Mouse (Mus musculus): Measurements from ENCODE around the gene Mllt10. TPM values are rescaled to one million over a fixed set of nuclear protein-coding genes. Genes with fewer than 3 reads are reported as not detected.

Mllt10 gene
- total and polyA plus RNA-seq, 3 experiments, result 20.6 to 32.8 (median 32.5) TPM

DNA sequence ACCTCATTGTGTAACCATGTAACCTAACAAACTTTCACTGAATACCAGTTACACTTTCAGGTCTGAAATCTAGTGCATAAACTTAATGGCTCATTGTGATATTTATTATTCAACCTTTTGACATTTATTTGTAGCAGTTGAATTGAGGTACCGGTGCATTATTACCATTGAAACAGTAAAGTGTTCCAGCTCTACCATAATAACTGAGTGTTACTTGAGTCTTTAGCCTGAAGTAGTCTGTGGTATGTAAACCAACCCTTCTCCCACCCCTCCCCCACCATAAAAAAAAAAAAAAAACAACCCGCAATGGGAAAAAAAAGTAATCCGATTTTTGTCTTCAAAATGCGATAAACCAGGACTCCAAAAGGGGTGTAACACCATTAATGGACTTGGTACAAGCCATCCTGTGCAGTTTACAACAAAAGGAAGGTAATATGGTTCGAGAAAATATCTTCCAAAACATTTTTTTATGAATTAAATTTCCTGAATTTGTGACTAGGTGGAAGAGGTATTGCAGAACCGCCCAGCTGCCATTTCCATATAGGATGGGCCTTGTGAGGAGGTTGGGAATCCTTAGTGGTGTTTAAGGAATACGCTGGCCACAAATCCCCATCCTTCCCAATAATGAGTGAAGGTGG lies 9.8 kb upstream of the Mllt10 start:
- DNase-seq, result no peak
- H3K4me3 ChIP-seq, result peak overlapping the region; percentile 74
- TF ChIP-seq EP300 (IDR thresholded peaks at IDR 0.05; ENCODE audit: insufficient read depth, low read depth, low read length) (no peak), POLR2A (IDR thresholded peaks at IDR 0.05; ENCODE audit: insufficient read depth, low read depth, low read length) (no peak), CTCF (IDR thresholded peaks at IDR 0.05) (no peak)
- H3K27me3 ChIP-seq (ENCODE audit: control insufficient read depth, insufficient read depth, low read length), result no peaks in the 10 kb centered on the region
- 0 out of 2 replicates have a peak overlapping the region, but pooled peaks have one; percentile 99 for H3K9ac ChIP-seq (ENCODE audit: low read depth, low read length)
- H3K36me3 ChIP-seq (ENCODE audit: control insufficient read depth, insufficient read depth, low read length), result peaks cover 14% of the 10 kb centered on the region
- no peaks in the 10 kb centered on the region; the same call in 1 of the 2 replicates for H3K79me2 ChIP-seq (replicated peaks; ENCODE audit: control insufficient read depth, insufficient read depth, low read length)
- H3K4me1 ChIP-seq (ENCODE audit: control insufficient read depth, insufficient read depth, low read length), result peaks cover 3% of the 10 kb centered on the region
- H3K27ac ChIP-seq, result no peak overlapping the region; the same call in 1 of the 2 replicates
- 55% methylated on average over 7 of the region's 7 CpGs for WGBS
- intact Hi-C loops (cut with DNase I), result loop anchor here (5.0 kb wide), 3 partner anchors 632 to 1612 kb away; partner anchors contain the start of genes Bmi1 and Otud1

DNA sequence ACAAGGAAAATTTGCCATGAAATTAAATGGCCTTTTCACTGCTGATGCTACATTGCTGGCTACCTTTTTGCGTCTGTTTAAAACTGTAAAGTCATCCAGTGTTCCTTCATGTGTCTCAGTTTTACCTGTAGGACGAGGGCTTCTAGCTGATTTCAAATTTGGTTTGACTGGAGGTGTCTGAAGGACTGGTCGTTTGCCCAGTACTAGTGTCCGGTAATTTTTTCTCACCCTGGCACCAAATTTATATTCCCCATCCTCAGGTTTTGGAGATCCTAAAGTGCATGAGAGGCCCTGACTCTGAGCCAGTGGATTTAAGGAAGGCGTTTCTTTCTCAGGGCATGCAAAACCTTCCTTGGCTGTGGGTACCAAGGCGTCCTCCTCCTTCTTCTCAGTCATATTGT lies 9.3 kb upstream of the Mllt10 start:
- Histone ChIP-seq H3K27me3 (ENCODE audit: control insufficient read depth, insufficient read depth, low read length) (no peaks in the 10 kb centered on the region), H3K4me3 (peak overlapping the region; percentile 74), H3K79me2 (replicated peaks; ENCODE audit: control insufficient read depth, insufficient read depth, low read length) (no peaks in the 10 kb centered on the region; the same call in 1 of the 2 replicates), H3K9ac (ENCODE audit: low read depth, low read length) (peak overlapping the region; percentile 99; the same call in 1 of the 2 replicates), H3K36me3 (ENCODE audit: control insufficient read depth, insufficient read depth, low read length) (peaks cover 15% of the 10 kb centered on the region), H3K4me1 (ENCODE audit: control insufficient read depth, insufficient read depth, low read length) (peaks cover 3% of the 10 kb centered on the region), H3K27ac (no peak overlapping the region; the same call in 1 of the 2 replicates)
- WGBS, result 52% methylated on average over 6 of the region's 6 CpGs
- TF ChIP-seq CTCF (IDR thresholded peaks at IDR 0.05) (no peak), POLR2A (IDR thresholded peaks at IDR 0.05; ENCODE audit: insufficient read depth, low read depth, low read length) (0 out of 2 replicates have a peak, but pooled peaks have one; percentile 12), EP300 (IDR thresholded peaks at IDR 0.05; ENCODE audit: insufficient read depth, low read depth, low read length) (no peak)
- intact Hi-C loops (cut with DNase I), result loop anchor here (2.0 to 5.0 kb wide), 4 partner anchors 19 to 1612 kb away; partner anchors contain the start of genes Bmi1 and Otud1
- DNase-seq, result no peak

DNA sequence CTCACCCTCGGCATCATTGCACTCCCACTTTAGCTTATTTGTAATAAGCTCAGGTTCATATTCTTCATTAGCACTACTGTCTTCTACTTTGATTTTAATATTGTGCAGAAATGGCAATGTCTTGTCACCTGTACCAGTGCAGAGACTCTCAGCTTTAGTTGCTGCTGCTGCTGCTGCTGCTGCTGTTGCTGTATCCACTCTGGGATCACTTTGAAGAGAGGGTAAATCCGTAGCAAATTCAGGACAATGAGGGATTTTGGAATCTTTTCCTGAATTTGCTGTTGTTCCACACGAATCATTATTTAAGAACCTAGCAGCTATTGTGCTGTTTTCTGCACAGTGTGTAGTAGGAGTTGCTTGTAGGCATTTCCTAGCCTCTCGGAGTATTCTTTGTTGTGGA lies 8.9 kb upstream of the Mllt10 start:
- Histone ChIP-seq H3K36me3 (ENCODE audit: control insufficient read depth, insufficient read depth, low read length) (peaks cover 15% of the 10 kb centered on the region), H3K27me3 (ENCODE audit: control insufficient read depth, insufficient read depth, low read length) (no peaks in the 10 kb centered on the region), H3K9ac (ENCODE audit: low read depth, low read length) (peak overlapping the region; percentile 99), H3K4me1 (ENCODE audit: control insufficient read depth, insufficient read depth, low read length) (peaks cover 3% of the 10 kb centered on the region), H3K4me3 (peak overlapping the region; percentile 74), H3K27ac (peak overlapping the region; percentile 95), H3K79me2 (replicated peaks; ENCODE audit: control insufficient read depth, insufficient read depth, low read length) (no peaks in the 10 kb centered on the region; the same call in 1 of the 2 replicates)
- TF ChIP-seq POLR2A (IDR thresholded peaks at IDR 0.05; ENCODE audit: insufficient read depth, low read depth, low read length) (no peak), CTCF (IDR thresholded peaks at IDR 0.05) (no peak), EP300 (IDR thresholded peaks at IDR 0.05; ENCODE audit: insufficient read depth, low read depth, low read length) (no peak)
- intact Hi-C loops (cut with DNase I), result loop anchor here (2.0 to 5.0 kb wide), 4 partner anchors 19 to 1611 kb away; partner anchors contain the start of genes Bmi1 and Otud1
- 8% methylated on average over 4 of the region's 4 CpGs for WGBS
- no peak for DNase-seq

DNA sequence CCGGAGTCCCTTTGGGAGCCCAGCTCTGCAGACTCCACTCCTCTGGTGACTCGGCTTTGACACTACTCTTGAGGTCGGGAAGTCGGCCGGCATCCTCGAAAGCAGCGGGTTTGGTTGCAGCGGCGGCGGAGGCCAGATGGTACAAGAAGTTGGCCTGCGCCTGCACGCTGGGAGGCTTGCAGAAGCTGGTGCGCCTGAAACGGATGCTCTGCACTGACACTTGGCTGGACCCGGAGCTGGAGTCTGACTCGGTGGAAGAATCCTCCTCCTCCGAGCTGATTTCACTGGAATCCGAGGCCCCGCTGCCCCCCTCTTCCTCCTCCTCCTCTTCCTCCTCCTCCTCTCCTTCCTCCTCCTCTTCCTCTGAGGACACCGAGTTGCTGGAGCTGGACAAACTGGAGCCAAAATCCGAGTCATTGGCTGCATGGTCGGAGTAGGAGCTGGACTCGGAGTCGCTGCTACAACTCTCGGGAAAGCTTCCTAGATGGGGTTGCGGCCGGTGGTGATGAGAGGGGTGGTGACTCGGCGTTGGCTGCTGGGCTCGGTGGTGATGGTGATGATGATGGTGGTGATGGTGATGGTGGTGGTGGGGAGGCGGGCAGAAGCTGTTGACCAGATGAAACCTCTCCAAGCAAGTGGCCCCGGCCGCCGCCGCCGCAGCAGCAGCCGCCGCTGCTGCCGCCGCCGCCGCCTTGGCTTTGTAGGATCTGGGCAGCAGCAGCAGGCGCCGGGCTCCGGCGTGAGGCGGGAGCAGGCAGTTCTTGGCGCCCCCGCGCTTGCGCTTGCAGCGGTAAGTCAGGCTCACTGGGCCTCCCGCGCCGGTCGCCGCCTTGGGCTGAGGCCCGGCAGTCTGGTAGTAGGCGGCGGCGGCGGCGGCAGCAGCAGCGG lies 8.0 kb upstream of the Mllt10 start:
- no peaks in the 10 kb centered on the region; the same call in 1 of the 2 replicates for H3K79me2 ChIP-seq (replicated peaks; ENCODE audit: control insufficient read depth, insufficient read depth, low read length)
- H3K4me1 ChIP-seq (ENCODE audit: control insufficient read depth, insufficient read depth, low read length), result peaks cover 3% of the 10 kb centered on the region
- intact Hi-C loops (cut with DNase I), result loop anchor here (1.0 to 5.0 kb wide), 6 partner anchors 10 to 1610 kb away; partner anchors contain the start of genes Bmi1 and Otud1
- TF ChIP-seq CTCF (IDR thresholded peaks at IDR 0.05), result no peak
- 0 out of 2 replicates have a peak, but pooled peaks have one; percentile 6 for TF ChIP-seq EP300 (IDR thresholded peaks at IDR 0.05; ENCODE audit: insufficient read depth, low read depth, low read length)
- TF ChIP-seq POLR2A (IDR thresholded peaks at IDR 0.05; ENCODE audit: insufficient read depth, low read depth, low read length), result peak; percentile 54
- H3K4me3 ChIP-seq, result peak overlapping the region; percentile 74
- under 1% methylated on average over 54 of the region's 64 CpGs for WGBS
- H3K36me3 ChIP-seq (ENCODE audit: control insufficient read depth, insufficient read depth, low read length), result peaks cover 15% of the 10 kb centered on the region
- peak overlapping the region; percentile 99 for H3K9ac ChIP-seq (ENCODE audit: low read depth, low read length)
- H3K27me3 ChIP-seq (ENCODE audit: control insufficient read depth, insufficient read depth, low read length), result no peaks in the 10 kb centered on the region
- DNase-seq, result peak; percentile 84 to 86
- H3K27ac ChIP-seq, result peak overlapping the region; percentile 95

- WGBS, result under 1% methylated on average over 70 of the region's 70 CpGs
- H3K4me3 ChIP-seq, result peak overlapping the region; percentile 74
- peak; percentile 87 to 89 for DNase-seq
- H3K36me3 ChIP-seq (ENCODE audit: control insufficient read depth, insufficient read depth, low read length), result peaks cover 15% of the 10 kb centered on the region
- H3K27me3 ChIP-seq (ENCODE audit: control insufficient read depth, insufficient read depth, low read length), result no peaks in the 10 kb centered on the region
- no peaks in the 10 kb centered on the region; the same call in 1 of the 2 replicates for H3K79me2 ChIP-seq (replicated peaks; ENCODE audit: control insufficient read depth, insufficient read depth, low read length)
- peak overlapping the region; percentile 99 for H3K9ac ChIP-seq (ENCODE audit: low read depth, low read length)
- peaks cover 3% of the 10 kb centered on the region for H3K4me1 ChIP-seq (ENCODE audit: control insufficient read depth, insufficient read depth, low read length)
- TF ChIP-seq EP300 (IDR thresholded peaks at IDR 0.05; ENCODE audit: insufficient read depth, low read depth, low read length) (no peak), POLR2A (IDR thresholded peaks at IDR 0.05; ENCODE audit: insufficient read depth, low read depth, low read length) (peak; percentile 60)
- intact Hi-C loops (cut with DNase I), result loop anchor here (1.0 to 5.0 kb wide), 6 partner anchors 9 to 1609 kb away; partner anchors contain the start of genes Bmi1 and Otud1
- peak overlapping the region; percentile 95 for H3K27ac ChIP-seq
These were observed 7.2 kb upstream of the Mllt10 start for GRCm38 (mm10) chr2:18047646-18048452.
